Mouse (Mus musculus): Measurements from ENCODE around the gene Ly75. TPM values are rescaled to one million over a fixed set of nuclear protein-coding genes. Genes with fewer than 3 reads are reported as not detected.

Gene Ly75
- polyA plus RNA-seq, 1 experiment from 2014 or later, result 4.9 TPM

GRCm38 (mm10) chr2:60401694-60402093, 18.6 kb upstream of the Ly75 start:
- Histone ChIP-seq H3K9me3 (no peaks in the 10 kb centered on the region), H3K36me3 (no peaks in the 10 kb centered on the region), H3K4me3 (replicated peaks) (no peak overlapping the region), H3K27me3 (peaks cover 3% of the 10 kb centered on the region; the same call in 1 of the 2 replicates), H3K27ac (no peak overlapping the region), H3K9ac (replicated peaks) (no peak overlapping the region), H3K4me1 (replicated peaks) (peaks cover 5% of the 10 kb centered on the region), H3K4me2 (no peak overlapping the region)
- 72% methylated on average over 5 of the region's 5 CpGs for WGBS
- no peak for ATAC-seq (ENCODE audit: insufficient number of reproducible peaks, insufficient read depth, low FRiP score, low TSS enrichment, low read depth)

GRCm38 (mm10) chr2:60393786-60394185, 10.7 kb upstream of the Ly75 start:
- ATAC-seq (ENCODE audit: insufficient number of reproducible peaks, insufficient read depth, low FRiP score, low TSS enrichment, low read depth), result no peak
- Histone ChIP-seq H3K36me3 (no peaks in the 10 kb centered on the region), H3K27ac (no peak overlapping the region), H3K4me3 (replicated peaks) (no peak overlapping the region), H3K4me1 (replicated peaks) (peaks cover 5% of the 10 kb centered on the region), H3K9ac (replicated peaks) (no peak overlapping the region), H3K9me3 (no peaks in the 10 kb centered on the region), H3K4me2 (no peak overlapping the region), H3K27me3 (no peaks in the 10 kb centered on the region)
- WGBS, result 77% methylated on average over 6 of the region's 6 CpGs

GRCm38 (mm10) chr2:60392286-60392685, 9.2 kb upstream of the Ly75 start:
- H3K4me3 ChIP-seq (replicated peaks), result no peak overlapping the region
- no peak overlapping the region for H3K27ac ChIP-seq
- H3K9ac ChIP-seq (replicated peaks), result no peak overlapping the region
- 83% methylated on average over 4 of the region's 4 CpGs for WGBS
- peaks cover under 1% of the 10 kb centered on the region; the same call in 1 of the 2 replicates for H3K4me1 ChIP-seq (replicated peaks)
- no peak overlapping the region for H3K4me2 ChIP-seq
- H3K36me3 ChIP-seq, result no peaks in the 10 kb centered on the region
- no peaks in the 10 kb centered on the region for H3K9me3 ChIP-seq
- H3K27me3 ChIP-seq, result no peaks in the 10 kb centered on the region
- ATAC-seq (ENCODE audit: insufficient number of reproducible peaks, insufficient read depth, low FRiP score, low TSS enrichment, low read depth), result no peak

- no peak for ATAC-seq (ENCODE audit: insufficient number of reproducible peaks, insufficient read depth, low FRiP score, low TSS enrichment, low read depth)
- Histone ChIP-seq H3K4me3 (replicated peaks) (no peak overlapping the region), H3K9me3 (no peaks in the 10 kb centered on the region), H3K36me3 (no peaks in the 10 kb centered on the region), H3K4me2 (no peak overlapping the region), H3K4me1 (replicated peaks) (peaks cover 5% of the 10 kb centered on the region), H3K27me3 (peaks cover 14% of the 10 kb centered on the region), H3K27ac (no peak overlapping the region), H3K9ac (replicated peaks) (no peak overlapping the region)
- 79% methylated on average over 3 of the region's 3 CpGs for WGBS
Measured at GRCm38 (mm10) chr2:60387363-60387762, 4.3 kb upstream of the Ly75 start.

GRCm38 (mm10) chr2:60386835-60387234, 3.7 kb upstream of the Ly75 start:
- WGBS, result 81% methylated on average over 2 of the region's 2 CpGs
- Histone ChIP-seq H3K9ac (replicated peaks) (no peak overlapping the region), H3K9me3 (no peaks in the 10 kb centered on the region), H3K27me3 (peaks cover 16% of the 10 kb centered on the region), H3K27ac (no peak overlapping the region), H3K36me3 (no peaks in the 10 kb centered on the region), H3K4me1 (replicated peaks) (peaks cover 8% of the 10 kb centered on the region), H3K4me2 (no peak overlapping the region), H3K4me3 (replicated peaks) (no peak overlapping the region)
- no peak for ATAC-seq (ENCODE audit: insufficient number of reproducible peaks, insufficient read depth, low FRiP score, low TSS enrichment, low read depth)

- Histone ChIP-seq H3K9me3 (no peaks in the 10 kb centered on the region), H3K9ac (replicated peaks) (no peak overlapping the region), H3K36me3 (no peaks in the 10 kb centered on the region), H3K27me3 (peaks cover 16% of the 10 kb centered on the region), H3K4me1 (replicated peaks) (peaks cover 8% of the 10 kb centered on the region), H3K27ac (no peak overlapping the region), H3K4me2 (no peak overlapping the region), H3K4me3 (replicated peaks) (no peak overlapping the region)
- no peak for ATAC-seq (ENCODE audit: insufficient number of reproducible peaks, insufficient read depth, low FRiP score, low TSS enrichment, low read depth)
Measured at GRCm38 (mm10) chr2:60384763-60385085, 1.6 kb upstream of the Ly75 start.

- Histone ChIP-seq H3K9ac (replicated peaks) (no peak overlapping the region), H3K9me3 (no peaks in the 10 kb centered on the region), H3K4me3 (replicated peaks) (no peak overlapping the region), H3K27me3 (peaks cover 16% of the 10 kb centered on the region), H3K27ac (no peak overlapping the region), H3K4me1 (replicated peaks) (peaks cover 8% of the 10 kb centered on the region), H3K4me2 (no peak overlapping the region), H3K36me3 (no peaks in the 10 kb centered on the region)
- no peak for ATAC-seq (ENCODE audit: insufficient number of reproducible peaks, insufficient read depth, low FRiP score, low TSS enrichment, low read depth)
- 48% methylated on average over 7 of the region's 7 CpGs for WGBS
Measured at GRCm38 (mm10) chr2:60384083-60384762, 1.1 kb upstream of the Ly75 start.

- ATAC-seq (ENCODE audit: insufficient number of reproducible peaks, insufficient read depth, low FRiP score, low TSS enrichment, low read depth), result no peak
Measured at GRCm38 (mm10) chr2:60382346-60382745, 757 bp downstream of the Ly75 start.

GRCm38 (mm10) chr2:60377260-60377659, 5.8 kb downstream of the Ly75 start:
- Histone ChIP-seq H3K4me1 (replicated peaks) (peaks cover 2% of the 10 kb centered on the region; the same call in 1 of the 2 replicates), H3K27ac (no peak overlapping the region), H3K27me3 (peaks cover 1% of the 10 kb centered on the region), H3K36me3 (0 out of 2 replicates have a peak, but pooled peaks cover 7% of the 10 kb centered on the region), H3K9ac (replicated peaks) (no peak overlapping the region), H3K9me3 (no peaks in the 10 kb centered on the region), H3K4me3 (replicated peaks) (no peak overlapping the region), H3K4me2 (no peak overlapping the region)
- ATAC-seq (ENCODE audit: insufficient number of reproducible peaks, insufficient read depth, low FRiP score, low TSS enrichment, low read depth), result no peak
- 87% methylated on average over 5 of the region's 5 CpGs for WGBS

More at GRCm38 (mm10) chr2:60382346-60382745, 757 bp downstream of the Ly75 start:
- H3K9ac ChIP-seq (replicated peaks), result no peak overlapping the region
- peak overlapping the region; percentile 62 for H3K4me3 ChIP-seq (replicated peaks)
- WGBS, result 60% methylated on average over 3 of the region's 3 CpGs
- no peak overlapping the region for H3K27ac ChIP-seq
- H3K4me1 ChIP-seq (replicated peaks), result peaks cover 8% of the 10 kb centered on the region
- H3K9me3 ChIP-seq, result no peaks in the 10 kb centered on the region
- H3K27me3 ChIP-seq, result peaks cover 16% of the 10 kb centered on the region
- H3K36me3 ChIP-seq, result no peaks in the 10 kb centered on the region
- peak overlapping the region; percentile 74 for H3K4me2 ChIP-seq

- no peaks in the 10 kb centered on the region for H3K4me1 ChIP-seq (replicated peaks)
- no peaks in the 10 kb centered on the region for H3K9me3 ChIP-seq
- 0 out of 2 replicates have a peak, but pooled peaks cover 7% of the 10 kb centered on the region for H3K36me3 ChIP-seq
- 92% methylated on average over 15 of the region's 15 CpGs for WGBS
- no peak overlapping the region for H3K4me3 ChIP-seq (replicated peaks)
- no peak overlapping the region for H3K27ac ChIP-seq
- no peak overlapping the region for H3K4me2 ChIP-seq
- H3K9ac ChIP-seq (replicated peaks), result no peak overlapping the region
- ATAC-seq (ENCODE audit: insufficient number of reproducible peaks, insufficient read depth, low FRiP score, low TSS enrichment, low read depth), result no peak
- H3K27me3 ChIP-seq, result no peaks in the 10 kb centered on the region
Measured at GRCm38 (mm10) chr2:60375608-60376107, 7.4 kb downstream of the Ly75 start.

- no peak for ATAC-seq (ENCODE audit: insufficient number of reproducible peaks, insufficient read depth, low FRiP score, low TSS enrichment, low read depth)
- WGBS, result 91% methylated on average over 8 of the region's 8 CpGs
- Histone ChIP-seq H3K4me1 (replicated peaks) (no peaks in the 10 kb centered on the region), H3K4me2 (no peak overlapping the region), H3K27me3 (no peaks in the 10 kb centered on the region), H3K36me3 (0 out of 2 replicates have a peak, but pooled peaks cover 7% of the 10 kb centered on the region), H3K9me3 (no peaks in the 10 kb centered on the region), H3K9ac (replicated peaks) (no peak overlapping the region), H3K4me3 (replicated peaks) (no peak overlapping the region), H3K27ac (no peak overlapping the region)
Measured at GRCm38 (mm10) chr2:60375126-60375525, 8.0 kb downstream of the Ly75 start.

GRCm38 (mm10) chr2:60370188-60370587, 12.9 kb downstream of the Ly75 start:
- ATAC-seq (ENCODE audit: insufficient number of reproducible peaks, insufficient read depth, low FRiP score, low TSS enrichment, low read depth), result no peak
- Histone ChIP-seq H3K4me2 (no peak overlapping the region), H3K27ac (no peak overlapping the region), H3K27me3 (no peaks in the 10 kb centered on the region), H3K36me3 (0 out of 2 replicates have a peak, but pooled peaks cover 3% of the 10 kb centered on the region), H3K4me3 (replicated peaks) (no peak overlapping the region), H3K9ac (replicated peaks) (no peak overlapping the region), H3K9me3 (no peaks in the 10 kb centered on the region), H3K4me1 (replicated peaks) (no peaks in the 10 kb centered on the region)
- 94% methylated on average over 5 of the region's 5 CpGs for WGBS
